In the genomic region with DNA sequence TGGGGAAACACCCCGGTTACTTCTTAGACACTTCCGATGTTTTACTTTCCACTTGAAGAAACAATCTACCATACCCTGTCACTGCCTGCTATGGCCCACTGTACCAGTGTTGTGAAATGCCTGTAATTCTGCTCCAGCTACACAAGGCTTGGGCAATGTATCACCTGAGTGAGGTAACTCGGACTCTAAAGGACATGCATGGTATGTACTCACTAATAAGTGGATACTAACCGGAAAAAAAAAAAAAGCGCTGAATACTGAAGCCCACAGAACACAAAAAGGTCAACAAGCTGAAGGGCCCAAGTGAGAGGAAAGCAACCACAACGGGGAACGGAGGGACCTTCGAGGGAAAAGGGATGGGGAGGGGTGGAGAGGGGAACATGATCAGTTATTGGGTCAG, we compare ENCODE assay signal across 14 mouse cellular contexts.
"Had no signal": no experiment of that assay in that cellular context is flagged by ENCODE, and none has a peak within 500 bp of the region (broad histone marks: within the 10 kb centered on the region; RNA-seq: fewer than 3 reads in every experiment).

No protein-coding gene starts in this region.

- H3K4me2 ChIP-seq: intestine, embryonic 15.5 days; kidney, embryonic 15.5 days; limb, embryonic 13.5 days; liver, embryonic 13.5 days; lung, embryonic 14.5 days; midbrain, embryonic 12.5 days; neural tube, embryonic 13.5 days had no signal

- H3K27me3 ChIP-seq: intestine, embryonic 15.5 days; kidney, embryonic 15.5 days; limb, embryonic 13.5 days; liver, embryonic 13.5 days; midbrain, embryonic 12.5 days; neural tube, embryonic 13.5 days had no signal

- H3K9ac ChIP-seq: intestine, embryonic 15.5 days; kidney, embryonic 15.5 days; limb, embryonic 13.5 days; liver, embryonic 13.5 days; lung, embryonic 14.5 days; midbrain, embryonic 12.5 days; neural tube, embryonic 13.5 days had no signal

- H3K27ac ChIP-seq: intestine, embryonic 15.5 days; kidney, embryonic 15.5 days; limb, embryonic 13.5 days; liver, embryonic 13.5 days; midbrain, embryonic 12.5 days; neural tube, embryonic 13.5 days; stomach, postnatal 0 days had no signal

- DNase-seq: kidney, adult 2 months; kidney, postnatal 25 days; layer of hippocampus, adult 9-11 months; layer of hippocampus, postnatal 36 days; liver, embryonic 13.5 days; lung, embryonic 14.5 days; thymus, postnatal 4 days had no signal

- H3K4me3 ChIP-seq: intestine, embryonic 15.5 days; kidney, embryonic 15.5 days; limb, embryonic 13.5 days; liver, embryonic 13.5 days; midbrain, embryonic 12.5 days; neural tube, embryonic 13.5 days had no signal

- H3K9me3 ChIP-seq: intestine, embryonic 15.5 days; kidney, embryonic 15.5 days; limb, embryonic 13.5 days; liver, embryonic 13.5 days; midbrain, embryonic 12.5 days; neural tube, embryonic 13.5 days had no signal

- ATAC-seq: intestine, embryonic 15.5 days; midbrain, embryonic 16.5 days had no signal

- H3K4me1 ChIP-seq: intestine, embryonic 15.5 days had no signal

- H3K36me3 ChIP-seq: intestine, embryonic 15.5 days had no signal
